ENCODE assay signal across 8 mouse cellular contexts in genomic region chr13:94173633-94174576, GRCm38 (mm10).
DNase-seq lines count a peak whose midpoint lies in the region; ATAC-seq lines count a peak whose summit lies in the region.

No protein-coding gene starts in this region.

- peak; percentile 35 for ATAC-seq in hindbrain, embryonic 15.5 days (ENCODE audit: low FRiP score, low read depth)
- ATAC-seq in midbrain, embryonic 12.5 days (ENCODE audit: low FRiP score, low read depth): peak; percentile 63
- peak; percentile 37; the same call in 1 of the 2 replicates for ATAC-seq in stomach, embryonic 16.5 days (ENCODE audit: insufficient read depth, low FRiP score)

- peaks cover 44% of the 10 kb centered on the region for H3K4me1 ChIP-seq in hindbrain, embryonic 15.5 days (replicated peaks)
- H3K4me1 ChIP-seq in limb, embryonic 10.5 days: peaks cover 61% of the 10 kb centered on the region
- peaks cover 27% of the 10 kb centered on the region for H3K4me1 ChIP-seq in midbrain, embryonic 12.5 days
- H3K4me1 ChIP-seq in stomach, embryonic 16.5 days (ENCODE audit: control insufficient read depth, insufficient read depth, low read length): peaks cover 8% of the 10 kb centered on the region; the same call in 1 of the 2 replicates

- WGBS in hindbrain, embryonic 15.5 days: 3% methylated on average over 49 of the region's 55 CpGs
- WGBS in limb, embryonic 10.5 days: 5% methylated on average over 55 of the region's 55 CpGs
- 2% methylated on average over 55 of the region's 55 CpGs for WGBS in midbrain, embryonic 12.5 days
- 3% methylated on average over 55 of the region's 55 CpGs for WGBS in stomach, embryonic 16.5 days

- H3K27ac ChIP-seq in hindbrain, embryonic 15.5 days (replicated peaks): peak overlapping the region; percentile 55
- peak overlapping the region; percentile 81 for H3K27ac ChIP-seq in limb, embryonic 10.5 days
- H3K27ac ChIP-seq in midbrain, embryonic 12.5 days (replicated peaks): no peak overlapping the region
- no peak overlapping the region for H3K27ac ChIP-seq in stomach, embryonic 16.5 days (ENCODE audit: low read length)

- H3K9ac ChIP-seq in hindbrain, embryonic 15.5 days: peak overlapping the region; percentile 53
- peak overlapping the region; percentile 56 for H3K9ac ChIP-seq in midbrain, embryonic 12.5 days (replicated peaks)
- peak overlapping the region; percentile 54 for H3K9ac ChIP-seq in stomach, embryonic 16.5 days (ENCODE audit: low read length)

- H3K36me3 ChIP-seq in hindbrain, embryonic 15.5 days: no peaks in the 10 kb centered on the region
- peaks cover 20% of the 10 kb centered on the region for H3K36me3 ChIP-seq in limb, embryonic 10.5 days
- no peaks in the 10 kb centered on the region for H3K36me3 ChIP-seq in midbrain, embryonic 12.5 days
- H3K36me3 ChIP-seq in stomach, embryonic 16.5 days (ENCODE audit: control insufficient read depth, insufficient read depth, low read length): no peaks in the 10 kb centered on the region

- peak overlapping the region; percentile 50 for H3K4me3 ChIP-seq in hindbrain, embryonic 15.5 days
- peak overlapping the region; percentile 55 for H3K4me3 ChIP-seq in limb, embryonic 10.5 days
- peak overlapping the region; percentile 51 for H3K4me3 ChIP-seq in midbrain, embryonic 12.5 days
- peak overlapping the region; percentile 46 for H3K4me3 ChIP-seq in stomach, embryonic 16.5 days (replicated peaks; ENCODE audit: low read length)

- DNase-seq in right cerebral cortex, postnatal 14 days: peak; percentile 31
- DNase-seq in right cerebral cortex, postnatal 36 days (ENCODE audit: low spot score in 2 of 2): no peak
- peak; percentile 74 for DNase-seq in cerebellum, adult 9-10 months
- peak; percentile 48 for DNase-seq in forelimb bud, embryonic 11.5 days (ENCODE audit: low read depth, low spot score)
- peak; percentile 81 for DNase-seq in limb, embryonic 10.5 days (ENCODE audit: low spot score)

- H3K27me3 ChIP-seq in hindbrain, embryonic 15.5 days: peaks cover 12% of the 10 kb centered on the region; the same call in 1 of the 2 replicates
- peaks cover 31% of the 10 kb centered on the region for H3K27me3 ChIP-seq in limb, embryonic 10.5 days (ENCODE audit: low read depth, poor library complexity, severe bottlenecking)
- peaks cover 58% of the 10 kb centered on the region for H3K27me3 ChIP-seq in midbrain, embryonic 12.5 days
- 0 out of 2 replicates have a peak, but pooled peaks cover 3% of the 10 kb centered on the region for H3K27me3 ChIP-seq in stomach, embryonic 16.5 days (ENCODE audit: control insufficient read depth, insufficient read depth, low read length)

- no peaks in the 10 kb centered on the region for H3K9me3 ChIP-seq in hindbrain, embryonic 15.5 days
- no peaks in the 10 kb centered on the region for H3K9me3 ChIP-seq in limb, embryonic 10.5 days (replicated peaks)
- no peaks in the 10 kb centered on the region for H3K9me3 ChIP-seq in midbrain, embryonic 12.5 days
- no peaks in the 10 kb centered on the region for H3K9me3 ChIP-seq in stomach, embryonic 16.5 days (replicated peaks; ENCODE audit: control insufficient read depth, low read length)

- H3K4me2 ChIP-seq in hindbrain, embryonic 15.5 days: peak overlapping the region; percentile 99
- H3K4me2 ChIP-seq in midbrain, embryonic 12.5 days (replicated peaks): peak overlapping the region; percentile 98
- peak overlapping the region; percentile 87 for H3K4me2 ChIP-seq in stomach, embryonic 16.5 days (ENCODE audit: low read depth, low read length)

Comparison
In these comparisons a context has a peak if more than half of its experiments do, and no peak if none do; other contexts are left out.
1. DNase-seq: peak in right cerebral cortex, postnatal 14 days (single experiment), cerebellum, adult 9-10 months (single experiment), forelimb bud, embryonic 11.5 days (single experiment) and limb, embryonic 10.5 days (single experiment); none in right cerebral cortex, postnatal 36 days (0 of 2).
2. H3K27ac ChIP-seq: peak in hindbrain, embryonic 15.5 days (single experiment) and limb, embryonic 10.5 days (single experiment); none in midbrain, embryonic 12.5 days (single experiment) and stomach, embryonic 16.5 days (single experiment).
3. Peak in every context shown above with its lines, with median percentiles within 50 percentile points of each other: ATAC-seq, H3K4me2 ChIP-seq, H3K4me3 ChIP-seq and H3K9ac ChIP-seq.